Mouse (Mus musculus) gonadal fat pad, adult 2 months (tissue): ENCODE results near the gene Tatdn2. TPM values are rescaled to one million over a fixed set of nuclear protein-coding genes. Genes with fewer than 3 reads are reported as not detected.
"Not testable (repeated sequence)": the region's sequence is repeated elsewhere in the genome, so short reads cannot be mapped to it uniquely, and the experiment has no call there.

ENCODE experiments used
- DNase-seq: peaks from one replicate; pipeline ENCODE4 v3.0.0-alpha.2; 2012; ENCODE audit warnings: low read depth
- polyA plus RNA-seq: library from polyadenylated mRNA; depleted of rRNA; stranded (reverse); fragments of >200 nt; gene quantifications from 2 replicates; pipeline ENCODE4 v1.2.3, GENCODE M21; 2012

Tatdn2 gene
- polyA plus RNA-seq, 1 experiment = 34.7 TPM

- not testable (repeated sequence) for DNase-seq
Observed at GRCm38 (mm10) chr6:113672029-113672428, 24.8 kb upstream of the Tatdn2 start.

GRCm38 (mm10) chr6:113672989-113673388 lies 23.9 kb upstream of the Tatdn2 start:
- DNase-seq = no peak

GRCm38 (mm10) chr6:113675234-113675633 lies 21.6 kb upstream of the Tatdn2 start:
- no peak for DNase-seq

- DNase-seq = no peak
Observed at GRCm38 (mm10) chr6:113675991-113676390, 20.9 kb upstream of the Tatdn2 start.

- DNase-seq = no peak
Observed at GRCm38 (mm10) chr6:113677070-113677734, 19.6 kb upstream of the Tatdn2 start.

GRCm38 (mm10) chr6:113678246-113679012 lies 18.4 kb upstream of the Tatdn2 start:
- DNase-seq = no peak

GRCm38 (mm10) chr6:113679993-113680566 lies 16.8 kb upstream of the Tatdn2 start:
- no peak for DNase-seq

- no peak for DNase-seq
Observed at GRCm38 (mm10) chr6:113681271-113681670, 15.6 kb upstream of the Tatdn2 start.

GRCm38 (mm10) chr6:113683081-113683825 lies 13.6 kb upstream of the Tatdn2 start:
- DNase-seq = no peak

- DNase-seq = no peak
Observed at GRCm38 (mm10) chr6:113686551-113687125, 10.2 kb upstream of the Tatdn2 start.

GRCm38 (mm10) chr6:113690008-113690399 lies 6.8 kb upstream of the Tatdn2 start:
- no peak for DNase-seq

GRCm38 (mm10) chr6:113690400-113691083 lies 6.3 kb upstream of the Tatdn2 start:
- DNase-seq = peak; percentile 50

- DNase-seq = no peak
Observed at GRCm38 (mm10) chr6:113691084-113691462, 5.8 kb upstream of the Tatdn2 start.

- no peak for DNase-seq
Observed at GRCm38 (mm10) chr6:113692661-113693133, 4.2 kb upstream of the Tatdn2 start.

GRCm38 (mm10) chr6:113693377-113693776 lies 3.5 kb upstream of the Tatdn2 start:
- DNase-seq = no peak

- no peak for DNase-seq
Observed at GRCm38 (mm10) chr6:113695203-113695602, 1.6 kb upstream of the Tatdn2 start.

GRCm38 (mm10) chr6:113695766-113696355 lies 989 bp upstream of the Tatdn2 start:
- no peak for DNase-seq

GRCm38 (mm10) chr6:113697222-113698205 lies 664 bp downstream of the Tatdn2 start:
- no peak for DNase-seq

- DNase-seq = no peak
Observed at GRCm38 (mm10) chr6:113712718-113713117, 15.9 kb downstream of the Tatdn2 start.
